Mouse (Mus musculus) ES-Bruce4 (cell line): ENCODE measurements around the gene Cma1.

ENCODE experiments used
- CTCF ChIP-seq: IDR thresholded peaks from one replicate; pipeline ENCODE4 v1.8.1; 2011; ENCODE audit warnings: low read depth, low read length
- EP300 ChIP-seq: IDR thresholded peaks from 2 replicates; pipeline ENCODE4 v1.6.1; 2011; ENCODE audit warnings: low read depth, low read length; ENCODE audit not compliant: insufficient read depth
- POLR2A ChIP-seq: IDR thresholded peaks from one replicate; pipeline ENCODE4 v1.8.1; 2011; ENCODE audit warnings: low read length; ENCODE audit not compliant: insufficient read depth

- TF ChIP-seq CTCF: no peak
- no peak for TF ChIP-seq EP300
- no peak for TF ChIP-seq POLR2A
Measured at GRCm38 (mm10) chr14:55940070-55940800, 4.2 kb downstream of the Cma1 start.
